Mouse (Mus musculus) layer of hippocampus, postnatal 36 days (tissue): Measurements from ENCODE around the gene Siah3. TPM values are rescaled to one million over a fixed set of nuclear protein-coding genes. Genes with fewer than 3 reads are reported as not detected.

Experiments
- DNase-seq, 2 experiments: peaks; one replicate each; pipeline ENCODE4 v3.0.0; 2022
- total RNA-seq, 2 experiments: library from RNA; stranded (reverse); gene quantifications; 2 replicates each; pipeline ENCODE4 v1.2.3; 2021

The Siah3 gene
- total RNA-seq, 2 experiments from 2014 or later = 9.8 to 10.0 TPM

DNA sequence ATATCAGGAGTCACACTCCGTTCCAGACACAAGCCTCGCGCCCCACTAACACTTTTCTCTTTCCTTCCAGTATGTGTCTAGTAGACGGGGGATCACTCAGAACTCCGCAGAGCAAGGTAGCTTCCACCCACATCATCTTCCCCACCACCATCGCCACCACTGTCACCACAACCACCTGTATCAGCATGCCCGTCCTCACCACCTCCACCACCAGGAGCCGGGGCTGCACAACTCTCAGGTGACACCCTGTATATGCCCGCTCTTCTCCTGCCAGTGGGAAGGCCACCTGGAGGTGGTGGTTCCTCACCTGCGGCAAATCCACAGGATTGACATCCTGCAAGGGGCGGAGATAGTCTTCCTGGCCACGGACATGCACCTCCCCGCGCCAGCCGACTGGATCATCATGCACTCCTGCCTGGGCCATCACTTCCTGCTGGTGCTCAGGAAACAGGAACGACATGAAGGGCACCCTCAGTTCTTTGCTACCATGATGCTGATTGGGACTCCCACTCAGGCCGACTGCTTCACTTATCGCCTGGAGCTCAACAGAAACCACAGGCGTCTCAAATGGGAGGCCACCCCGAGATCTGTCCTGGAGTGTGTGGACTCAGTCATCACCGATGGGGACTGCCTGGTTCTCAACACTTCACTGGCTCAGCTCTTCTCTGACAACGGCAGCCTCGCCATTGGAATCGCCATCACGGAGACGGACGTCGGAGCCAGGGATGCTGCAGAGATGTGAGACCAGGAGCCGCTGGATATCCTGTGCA lies 69.8 kb downstream of the Siah3 start:
- no peak for DNase-seq

DNA sequence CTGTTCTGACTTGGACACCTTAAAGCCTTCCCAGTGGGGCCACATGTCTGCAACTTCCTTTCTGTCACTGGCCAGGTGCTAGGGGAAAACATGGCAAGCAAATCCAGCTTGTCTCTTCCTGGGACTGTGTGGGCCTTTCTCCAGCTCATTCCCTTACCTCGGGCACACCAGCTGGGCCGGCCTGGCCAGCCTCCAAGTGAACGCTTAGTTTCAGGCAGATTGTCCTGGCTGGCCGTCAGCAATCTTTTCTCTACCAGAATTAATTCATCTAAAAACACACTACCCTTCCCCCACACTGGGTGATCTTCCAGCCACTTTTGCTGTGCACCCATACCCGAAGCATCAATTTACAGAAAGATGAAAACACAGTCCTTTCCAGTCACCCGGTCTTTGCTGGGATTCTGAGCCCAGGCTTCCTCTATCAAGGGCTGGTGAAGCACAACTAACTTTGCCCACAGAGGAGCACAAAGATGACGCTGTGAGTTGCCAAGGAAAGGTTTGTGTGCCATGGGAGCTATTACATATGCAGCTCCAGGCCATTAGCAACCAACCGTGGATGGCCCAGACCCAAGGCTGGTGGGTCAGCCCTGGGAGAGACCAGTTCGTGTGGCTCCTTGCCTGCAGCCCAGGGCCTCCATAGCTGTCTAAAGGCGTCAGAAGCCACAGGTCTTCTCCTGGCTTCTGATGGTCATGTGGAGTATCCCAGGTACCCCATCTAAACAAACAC lies 71.8 kb downstream of the Siah3 start:
- DNase-seq = peak; percentile 84 to 86

DNA sequence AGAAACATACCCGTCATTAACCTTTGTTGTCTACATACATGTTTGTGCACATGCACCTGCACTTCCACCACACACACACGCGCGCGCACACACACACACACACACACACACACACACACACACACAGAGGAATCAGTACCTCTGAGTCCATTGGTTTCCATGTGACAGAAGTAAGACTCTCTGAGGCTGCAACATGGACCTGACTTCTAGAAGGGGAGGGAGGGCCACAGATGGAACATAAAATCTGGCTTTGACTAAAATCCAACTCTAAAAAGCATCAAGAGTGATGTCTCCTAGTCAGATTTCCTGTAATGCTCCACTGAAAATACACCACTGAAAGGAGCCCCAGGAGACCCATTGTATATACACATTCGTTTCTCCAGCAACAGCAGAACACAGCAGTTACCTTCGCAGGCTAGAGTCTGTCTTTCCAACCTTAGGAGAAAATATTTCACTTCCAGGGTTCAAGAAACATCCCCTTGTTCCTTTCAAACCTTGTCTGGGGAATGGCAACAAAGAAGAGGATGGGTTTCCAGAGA lies 75.1 kb downstream of the Siah3 start:
- DNase-seq = no peak

DNA sequence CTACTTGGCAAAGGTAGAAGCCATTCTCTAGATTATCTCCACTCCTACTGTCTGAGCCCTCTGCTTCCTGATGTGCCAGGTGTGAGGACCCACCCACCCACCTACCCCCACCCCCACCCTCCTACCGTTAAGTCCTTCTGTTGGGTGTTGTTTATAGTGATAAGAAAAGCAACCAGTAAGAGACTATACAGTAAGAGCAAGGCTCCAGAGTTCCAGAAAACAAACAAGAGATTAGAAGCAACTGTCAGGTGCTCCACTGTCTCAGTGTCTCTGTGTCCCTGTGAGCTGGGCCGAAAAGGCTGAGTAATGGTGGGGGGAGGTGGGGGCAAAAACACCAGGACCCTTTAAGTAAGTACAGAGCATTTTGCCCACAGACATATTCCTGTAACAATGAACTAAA lies 83.4 kb downstream of the Siah3 start:
- DNase-seq = no peak

DNA sequence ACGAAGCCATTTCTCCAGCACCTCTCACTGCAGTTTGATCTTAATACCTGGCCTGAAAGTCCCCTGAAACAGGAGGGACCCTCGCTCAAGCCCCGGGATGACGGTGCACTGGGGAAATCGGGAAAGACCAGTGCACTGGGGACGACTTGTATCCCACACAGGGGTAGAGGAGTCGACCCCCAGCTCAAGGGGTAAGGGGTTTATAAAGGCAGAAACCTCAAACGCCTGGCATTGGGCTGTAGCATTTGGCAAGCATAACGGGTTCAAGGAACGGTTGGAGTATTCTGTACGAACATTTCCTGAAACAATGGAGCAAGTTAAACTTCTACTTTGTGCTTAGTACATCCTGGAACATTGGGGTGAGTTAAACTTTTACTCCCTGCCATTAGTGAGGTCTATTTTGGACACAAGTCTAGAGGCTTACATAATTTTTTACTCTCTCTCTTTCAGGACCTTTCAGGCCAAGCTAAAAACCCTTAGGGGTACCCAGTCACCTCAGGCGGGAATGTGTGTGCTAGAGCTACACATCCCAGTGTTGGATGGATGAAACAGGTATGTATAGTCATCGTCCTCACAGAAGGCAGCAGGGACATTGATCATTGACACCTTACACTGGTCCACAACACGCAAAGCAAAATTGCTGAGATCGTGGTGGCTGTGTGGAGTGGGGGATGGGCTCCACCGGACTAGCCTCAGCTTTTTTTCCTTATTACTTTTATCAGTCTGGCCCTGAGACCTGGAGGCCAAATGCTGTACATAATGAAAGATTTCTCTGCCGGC lies 84.6 kb downstream of the Siah3 start:
- DNase-seq = no peak

DNA sequence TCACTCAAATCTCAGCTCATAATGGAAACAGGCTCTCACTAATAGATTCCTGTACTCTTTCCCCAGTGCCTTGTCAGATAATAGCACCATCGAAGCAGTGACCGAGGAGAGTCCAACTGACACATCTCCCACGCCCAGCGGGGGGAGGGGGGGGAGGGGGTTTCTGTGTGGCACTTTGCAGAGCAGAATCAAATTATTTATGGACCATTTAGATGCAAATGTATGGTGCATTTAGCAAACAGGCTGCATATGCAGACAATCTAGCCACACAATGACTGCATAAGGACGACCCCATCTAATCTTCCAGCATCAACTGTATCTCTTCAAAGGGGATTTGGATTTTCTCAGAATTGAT lies 85.2 kb downstream of the Siah3 start:
- no peak for DNase-seq

DNA sequence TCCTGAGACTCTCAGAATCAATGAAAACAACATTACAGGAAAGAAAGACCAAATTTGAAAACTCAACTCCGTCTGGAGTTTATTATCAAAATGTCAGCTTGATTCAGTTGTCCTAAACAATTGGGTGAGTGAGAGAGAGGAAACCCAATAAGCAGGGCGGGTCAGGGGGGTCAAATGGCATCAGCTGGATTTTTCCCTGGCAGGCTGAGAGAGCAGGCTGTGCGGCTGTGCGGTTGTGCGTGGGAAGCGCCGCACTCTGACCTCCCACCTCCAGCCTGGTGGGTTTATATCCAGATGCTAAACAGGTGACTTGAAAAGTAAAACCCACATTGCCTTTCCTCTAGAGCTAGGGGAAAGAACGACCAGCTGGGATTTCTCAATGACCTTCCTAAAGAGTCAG lies 85.9 kb downstream of the Siah3 start:
- no peak for DNase-seq

DNA sequence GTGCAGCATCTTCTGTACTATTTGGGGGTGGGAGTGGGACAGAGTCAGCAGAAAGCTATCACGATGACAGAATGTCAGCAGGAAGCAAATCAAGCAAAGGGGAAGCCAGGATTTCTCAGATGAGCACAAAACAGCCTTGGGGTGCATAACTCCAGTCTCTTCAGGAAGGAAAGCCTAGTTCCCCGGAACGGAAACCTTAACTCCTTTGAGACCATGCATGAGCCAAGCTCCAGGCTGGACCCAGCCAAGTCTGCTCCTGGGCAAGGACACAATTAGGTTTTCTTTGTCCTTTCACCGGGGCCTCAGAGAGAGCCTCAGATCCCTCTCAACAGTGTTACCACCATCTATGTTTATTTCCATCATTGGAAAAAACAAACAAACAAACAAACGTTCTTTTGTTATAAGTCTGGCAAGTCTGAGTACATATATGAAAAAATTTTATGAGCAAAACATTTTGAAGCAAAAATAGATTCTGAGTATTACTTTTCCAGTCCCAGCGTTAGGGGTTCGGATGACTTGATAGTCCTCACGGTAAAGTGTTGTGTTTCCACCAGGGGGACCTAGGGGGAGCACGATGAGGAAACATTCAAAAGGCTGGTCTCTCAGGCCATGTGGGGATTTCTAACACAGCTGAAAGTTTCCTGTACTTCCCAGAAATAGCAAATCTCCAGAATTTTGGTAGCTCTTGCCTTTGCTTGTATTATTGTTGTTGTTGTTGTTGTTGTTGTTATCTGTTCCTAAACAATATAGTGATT lies 106.0 kb downstream of the Siah3 start:
- DNase-seq = no peak

DNA sequence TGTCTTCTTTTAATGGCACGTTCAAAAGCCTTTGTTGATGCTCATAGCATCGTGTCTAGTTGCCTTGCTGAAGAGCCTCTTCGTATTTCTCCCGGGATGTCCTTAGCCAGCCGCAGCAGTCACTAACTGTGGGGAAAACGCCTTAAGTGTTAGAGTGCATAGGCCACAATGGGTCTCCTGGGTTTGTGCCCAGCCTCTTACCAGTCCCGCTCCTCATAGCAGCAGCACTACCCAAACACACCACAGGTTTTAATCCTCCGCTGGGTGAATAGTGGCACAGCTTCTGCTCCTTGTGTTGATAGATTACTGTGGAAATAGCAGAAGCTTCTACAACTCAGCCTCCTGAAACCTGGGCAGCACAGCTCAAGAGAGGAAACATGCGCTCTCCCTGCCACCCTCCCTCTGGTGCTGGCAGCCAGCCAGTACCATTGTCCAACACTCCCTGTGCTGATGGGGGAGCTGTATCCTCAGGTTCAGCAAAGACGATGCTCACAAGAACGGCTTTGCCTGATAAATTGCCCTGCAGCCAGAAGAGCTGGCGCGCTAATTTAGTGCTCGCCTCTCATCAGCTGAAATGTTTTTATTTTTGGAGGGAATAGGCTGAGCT lies 109.9 kb downstream of the Siah3 start:
- peak; percentile 45 to 62 for DNase-seq

DNA sequence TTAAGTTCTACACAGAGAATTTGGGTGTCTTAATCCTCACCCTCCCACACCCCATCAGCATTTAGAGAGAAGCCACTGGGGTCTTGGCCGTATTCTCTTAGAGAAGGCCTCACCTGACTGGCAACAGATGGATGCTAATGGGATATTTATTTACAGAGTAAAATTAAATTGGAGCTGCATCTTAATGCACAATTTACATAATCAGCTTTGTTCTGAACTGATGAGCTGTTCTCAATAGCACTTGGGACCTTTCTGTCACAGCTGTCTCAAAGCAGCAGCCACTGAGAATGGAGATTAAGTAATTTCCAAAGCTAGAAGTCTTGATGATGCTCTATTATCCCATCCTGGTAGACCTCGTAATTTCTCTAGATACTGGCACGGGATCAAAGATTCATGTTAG lies 110.5 kb downstream of the Siah3 start:
- DNase-seq = no peak

DNA sequence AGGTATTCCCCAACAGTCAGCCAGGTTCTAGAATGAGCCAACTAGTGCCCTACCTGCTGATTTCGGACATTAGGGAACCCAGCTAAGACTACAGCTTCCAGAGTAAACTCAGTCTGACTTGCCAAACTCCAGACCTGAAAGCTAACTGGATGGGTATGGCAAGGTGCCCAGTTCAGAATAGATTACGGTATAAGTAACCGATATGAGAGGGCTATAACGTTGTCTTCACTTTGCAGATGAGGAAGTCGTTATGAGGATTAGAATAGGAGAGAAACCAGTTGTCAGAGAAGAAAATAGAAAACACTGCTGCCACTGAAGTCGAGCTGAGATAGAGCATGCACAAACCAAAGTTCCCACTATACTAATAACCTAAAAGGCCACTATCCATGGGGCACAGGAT lies 123.2 kb downstream of the Siah3 start:
- DNase-seq = no peak

Other genes starting within 250 kb of the Siah3 start
- gene Cpb2, start 213.7 kb upstream of the Siah3 start, total RNA-seq = not detected
- 10 to 100 TPM; 57.2 to 65.2 TPM for gene Zc3h13, start 171.6 kb upstream of the Siah3 start, total RNA-seq
- gene Spert, start 137.1 kb downstream of the Siah3 start, total RNA-seq = not detected
- not detected for gene Erich6b, start 186.3 kb downstream of the Siah3 start, total RNA-seq